Mouse (Mus musculus) right cerebral cortex, postnatal 14 days (tissue): ENCODE results near the gene Gm20388.

Source experiments
- DNase-seq: peaks from one replicate; pipeline ENCODE4 v3.0.0; 2022

The Gm20388 gene

DNA sequence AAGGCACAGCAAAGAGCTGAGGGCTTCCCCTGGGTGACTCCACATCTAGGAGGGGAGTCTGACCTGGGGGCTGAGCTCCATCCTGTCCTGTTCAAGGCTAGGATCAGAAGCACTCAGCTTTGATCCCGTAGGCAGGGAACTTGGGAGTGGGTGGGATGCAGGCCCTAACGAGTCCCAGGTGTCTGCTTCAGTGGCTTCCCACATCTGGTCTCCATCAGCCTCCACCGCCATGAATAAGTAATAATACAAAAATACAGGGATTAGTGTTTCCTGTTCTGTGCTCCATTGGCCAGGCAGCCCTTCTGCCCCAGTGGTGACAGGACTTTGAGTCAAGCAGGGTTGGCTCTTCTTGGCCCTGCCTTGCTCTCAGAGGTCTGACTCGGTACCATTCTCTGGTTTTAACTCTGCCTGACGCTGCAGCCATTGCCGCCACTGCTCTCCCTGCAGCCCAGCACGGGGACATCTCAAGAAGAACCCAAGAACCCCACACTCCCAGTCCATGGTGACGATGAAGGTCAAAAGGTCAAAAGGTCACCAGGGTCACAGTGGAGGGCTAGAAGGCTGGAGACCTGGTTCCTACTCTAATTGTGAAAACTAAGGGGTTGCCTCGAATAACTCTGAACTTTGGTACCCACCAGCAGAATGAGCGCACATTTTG is 2747.6 kb downstream of the Gm20388 start:
- no peak for DNase-seq

- DNase-seq: no peak
Observed at GRCm38 (mm10) chr8:122658807-122659160, 2748.1 kb downstream of the Gm20388 start.

DNA sequence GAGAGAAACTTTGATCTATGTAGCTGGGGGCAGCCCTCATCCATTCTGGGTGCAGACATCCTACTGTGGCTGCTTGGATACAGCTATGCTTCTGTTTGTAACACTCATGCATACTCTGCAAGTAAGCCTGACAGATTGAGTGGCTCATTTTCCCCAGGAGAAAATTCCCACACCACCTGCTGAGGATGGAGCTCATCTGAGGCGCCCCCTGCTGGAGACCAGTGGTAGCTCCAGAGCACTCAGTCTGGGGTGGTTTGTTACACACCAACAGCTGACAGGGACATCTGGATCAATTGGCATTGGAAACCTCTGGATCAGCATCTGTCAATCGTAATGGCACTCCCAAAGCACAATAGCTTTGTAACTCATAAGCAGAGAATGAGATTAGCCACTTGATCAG is 2749.4 kb downstream of the Gm20388 start:
- DNase-seq: no peak

DNA sequence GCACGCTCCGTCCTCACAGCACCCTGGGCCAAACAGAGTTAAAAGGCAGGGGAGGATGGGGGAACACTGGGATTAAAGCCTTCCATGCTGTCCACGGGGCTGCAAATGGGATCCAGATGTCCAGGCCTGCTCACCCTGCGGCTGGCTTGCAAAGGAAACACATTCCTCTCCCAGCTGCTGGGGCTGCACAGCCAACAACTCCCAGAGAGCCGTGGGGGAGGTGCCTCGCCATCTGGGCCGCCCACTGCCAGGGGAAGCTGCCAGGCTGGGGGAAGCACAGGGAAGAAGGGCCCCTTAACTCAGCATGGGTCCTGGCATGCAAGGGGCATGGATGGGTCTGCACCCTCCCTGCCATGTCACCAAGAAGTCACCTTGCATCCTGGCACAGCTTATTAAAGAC is 2750.5 kb downstream of the Gm20388 start:
- peak; percentile 79 for DNase-seq

DNA sequence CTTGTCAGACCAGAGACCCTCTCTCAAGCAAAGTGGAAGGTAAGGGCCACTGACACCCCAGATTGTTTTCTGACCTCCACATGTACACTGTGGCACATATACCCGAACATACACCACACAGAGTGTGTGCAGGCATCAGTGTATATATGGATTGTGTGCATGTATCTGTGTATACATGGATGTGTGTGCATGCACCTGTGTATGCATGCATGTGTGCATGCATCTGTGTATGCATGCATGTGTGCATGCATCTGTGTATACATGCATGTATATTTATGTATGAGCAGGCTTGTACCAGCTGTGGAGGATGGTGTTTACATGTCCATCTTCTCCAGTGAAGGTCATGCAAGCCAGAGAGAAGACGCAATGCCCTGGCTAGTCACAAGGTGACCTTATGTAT is 2751.3 kb downstream of the Gm20388 start:
- DNase-seq: no peak

- DNase-seq: no peak
Observed at GRCm38 (mm10) chr8:122663106-122663505, 2752.5 kb downstream of the Gm20388 start.

GRCm38 (mm10) chr8:122663670-122664069 is 2753.0 kb downstream of the Gm20388 start:
- no peak for DNase-seq

GRCm38 (mm10) chr8:122665221-122665620 is 2754.6 kb downstream of the Gm20388 start:
- DNase-seq: no peak

- DNase-seq: peak; percentile 70
Observed at GRCm38 (mm10) chr8:122665667-122666316, 2755.2 kb downstream of the Gm20388 start.

GRCm38 (mm10) chr8:122666338-122666764 is 2755.7 kb downstream of the Gm20388 start:
- DNase-seq: no peak

DNA sequence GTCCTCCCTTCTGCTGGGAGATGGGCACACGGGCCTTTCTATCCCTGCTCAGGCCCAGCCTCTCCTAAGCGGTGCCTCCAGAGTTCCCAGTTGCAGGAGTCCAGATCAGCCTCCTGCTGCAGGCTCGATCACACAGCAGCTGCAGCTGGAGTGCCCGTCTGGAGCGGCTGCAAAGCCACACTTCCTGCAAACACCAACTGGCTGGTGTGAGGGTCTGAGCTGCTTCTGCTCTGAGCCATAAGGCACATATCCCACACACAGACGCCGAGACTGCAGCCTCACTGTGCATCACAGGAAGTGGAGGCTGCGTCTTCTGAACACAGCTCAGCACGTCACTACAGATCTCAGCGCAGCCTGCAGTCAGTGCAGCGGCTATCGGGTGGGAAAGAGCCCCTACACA is 2756.2 kb downstream of the Gm20388 start:
- peak; percentile 60 for DNase-seq

DNA sequence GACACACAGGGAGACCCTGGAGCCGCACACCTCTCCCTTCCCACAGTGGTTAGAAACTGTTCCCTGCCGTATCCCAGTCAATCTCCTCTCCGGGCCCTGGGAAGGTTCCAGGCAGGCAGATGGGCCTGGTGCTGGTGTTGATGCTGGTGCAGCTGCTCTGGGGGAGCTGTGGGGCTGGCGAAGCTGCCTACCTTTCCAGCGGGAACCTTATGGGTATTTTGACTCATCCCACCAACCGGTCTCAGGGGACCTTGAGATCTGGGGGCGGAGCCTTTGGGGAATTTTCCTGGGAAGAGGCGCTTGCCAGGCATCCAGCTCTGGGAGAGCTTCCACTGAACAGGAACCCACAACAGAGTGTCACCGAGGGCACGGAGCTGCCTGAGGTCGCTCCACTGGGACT is 2757.2 kb downstream of the Gm20388 start:
- peak; percentile 58 for DNase-seq

DNA sequence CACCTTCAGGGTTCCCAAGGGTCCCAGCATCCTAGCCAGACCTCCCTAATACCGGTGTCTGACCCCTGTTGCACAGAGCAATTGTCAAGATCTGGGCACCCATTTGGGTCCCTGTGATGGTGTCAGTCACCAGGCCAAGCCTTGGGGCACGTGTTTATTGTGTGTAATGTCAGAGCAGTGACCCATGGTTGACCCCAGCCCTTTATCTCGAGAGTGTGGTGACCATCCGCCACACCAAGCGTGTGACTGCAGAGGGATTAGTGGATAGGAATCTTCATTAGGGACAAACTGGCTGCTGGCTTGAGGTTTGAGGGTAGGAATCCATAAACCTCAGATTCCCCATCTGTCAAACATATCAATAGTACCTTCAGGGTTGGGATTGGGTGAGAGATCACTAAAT is 2758.7 kb downstream of the Gm20388 start:
- no peak for DNase-seq

GRCm38 (mm10) chr8:122670001-122670400 is 2759.4 kb downstream of the Gm20388 start:
- no peak for DNase-seq

GRCm38 (mm10) chr8:122670718-122671117 is 2760.1 kb downstream of the Gm20388 start:
- DNase-seq: no peak

DNA sequence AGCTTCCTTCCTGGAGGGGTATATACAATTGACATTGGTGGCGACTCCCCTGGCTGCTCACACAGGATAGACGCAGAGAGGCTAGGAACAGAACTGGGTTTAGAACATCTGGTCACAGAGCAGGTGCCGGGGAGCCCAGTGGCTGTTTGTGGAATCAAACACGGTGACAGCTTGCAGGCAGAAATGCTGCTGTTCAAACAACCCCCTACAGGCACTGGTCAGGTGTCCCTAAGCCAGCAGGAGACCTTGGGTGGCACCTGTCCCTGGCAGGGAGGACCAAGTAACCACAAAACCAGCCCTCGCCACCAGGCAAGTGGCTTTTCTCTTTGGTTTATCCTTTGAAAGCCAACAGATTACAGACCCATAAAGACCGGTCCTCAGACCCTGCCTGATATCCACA is 2761.3 kb downstream of the Gm20388 start:
- DNase-seq: no peak

- DNase-seq: no peak
Observed at GRCm38 (mm10) chr8:122673989-122674388, 2763.3 kb downstream of the Gm20388 start.

DNA sequence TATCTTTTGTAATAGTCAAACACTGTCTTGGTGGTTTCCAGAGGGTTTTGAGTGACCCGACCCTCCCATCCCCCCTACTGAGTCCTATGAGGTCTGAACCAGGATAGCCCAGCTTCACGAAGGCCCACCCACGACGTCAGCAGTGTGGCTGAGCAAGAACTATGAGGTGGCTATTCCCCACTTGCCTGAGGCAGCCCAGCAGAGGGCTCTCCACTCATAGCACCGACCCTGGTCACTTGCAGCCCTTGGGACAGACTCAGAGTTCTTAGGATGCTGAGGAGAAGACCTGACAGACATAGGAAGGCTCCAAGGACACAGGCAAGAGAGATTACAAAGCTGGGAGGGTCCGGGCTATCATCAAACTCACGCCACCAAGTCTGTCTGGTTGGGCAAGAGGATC is 2764.4 kb downstream of the Gm20388 start:
- no peak for DNase-seq

GRCm38 (mm10) chr8:122675596-122676420 is 2765.2 kb downstream of the Gm20388 start:
- DNase-seq: no peak

DNA sequence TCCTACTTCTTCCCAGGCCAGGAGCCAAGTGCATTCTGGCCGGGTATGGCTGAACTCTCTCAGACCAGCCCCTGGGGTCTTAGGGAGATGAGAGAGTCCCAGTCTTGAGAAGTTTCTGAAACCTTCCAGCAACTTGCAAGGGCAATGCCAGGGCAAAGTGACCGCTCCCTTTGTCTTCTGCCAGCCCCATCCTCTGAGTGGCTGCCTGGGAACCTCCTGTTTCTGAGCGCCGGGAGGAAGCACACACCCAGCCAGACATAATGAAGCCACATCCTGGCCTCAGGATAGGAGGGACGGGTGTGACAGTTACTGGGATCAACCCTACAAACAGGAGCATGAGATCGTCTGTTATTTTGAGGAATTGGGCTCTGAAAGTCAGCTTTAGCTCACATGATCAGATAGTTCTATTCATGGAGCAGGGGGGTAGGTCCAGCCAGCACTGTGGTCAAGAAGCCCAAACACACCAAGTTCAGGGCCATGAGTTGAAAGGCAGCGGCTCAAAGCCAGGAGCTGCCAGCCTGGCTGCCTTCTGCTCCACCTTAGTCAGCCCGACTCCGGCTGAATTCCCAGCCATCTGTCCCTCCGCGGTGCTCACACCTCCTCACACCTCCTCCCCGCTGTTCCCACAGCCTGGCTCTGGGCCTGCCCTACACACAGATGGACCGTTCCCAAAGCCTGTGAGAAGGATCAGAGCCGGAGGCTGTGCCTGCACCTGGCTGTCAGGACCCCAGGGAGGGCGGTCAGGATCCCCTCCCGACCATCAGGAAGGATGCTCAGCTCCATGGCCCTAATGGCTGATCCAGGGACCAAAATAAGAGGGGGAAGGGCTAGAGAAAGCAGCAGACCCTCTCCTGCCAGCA is 2766.2 kb downstream of the Gm20388 start:
- DNase-seq: peak; percentile 61

GRCm38 (mm10) chr8:122677481-122678021 is 2766.9 kb downstream of the Gm20388 start:
- DNase-seq: peak; percentile 32

DNA sequence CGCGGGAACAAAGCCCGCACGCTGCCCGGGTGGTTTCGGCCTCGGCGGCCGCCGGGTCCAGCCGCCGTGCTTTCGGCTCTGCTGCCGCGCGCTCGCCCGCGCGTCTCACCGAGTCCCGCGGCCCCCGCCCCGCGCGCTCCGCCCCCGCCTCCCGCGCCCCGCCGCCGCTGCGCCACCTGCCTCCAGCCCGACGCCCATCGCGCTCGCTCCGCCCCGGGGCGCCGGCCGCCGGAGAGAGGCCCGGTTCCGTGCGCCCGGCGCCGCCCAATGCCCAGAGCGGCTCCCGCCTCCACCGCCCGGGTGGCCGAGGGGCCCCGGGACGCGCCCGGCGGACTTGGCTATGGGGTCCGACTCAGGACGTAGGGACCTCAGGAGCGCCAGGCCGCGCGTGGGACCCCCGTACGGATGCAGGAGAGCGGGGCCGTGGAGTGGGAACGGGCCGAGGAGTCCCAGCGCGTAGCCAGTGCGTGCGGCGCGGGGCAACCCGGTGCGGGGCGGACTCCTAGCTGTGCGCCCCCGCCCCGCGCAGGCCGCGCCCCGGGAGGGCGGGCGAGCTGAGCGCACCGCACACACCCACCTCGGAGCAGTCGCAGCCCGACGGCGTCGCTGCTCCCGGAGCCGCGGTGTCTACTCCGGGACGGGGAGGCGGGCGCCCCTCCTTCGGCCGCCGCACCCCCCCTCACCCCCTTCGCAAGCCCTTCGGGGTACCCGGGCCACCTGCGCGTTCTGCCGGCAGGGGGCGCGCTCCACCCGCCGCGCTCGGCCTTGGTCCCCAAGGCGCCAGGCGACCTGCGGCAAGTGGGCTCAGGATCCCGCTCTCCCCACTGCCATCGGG is 2767.6 kb downstream of the Gm20388 start:
- DNase-seq: peak; percentile 82
